Mouse (Mus musculus) right cerebral cortex, postnatal 25 days (tissue): ENCODE data around the gene Arhgap40.
A peak's percentile ranks its signal among the peaks of the same experiment; 100 is the strongest.

Experiments used
- DNase-seq: peaks from one replicate; pipeline ENCODE4 v3.0.0; 2022

Gene Arhgap40

GRCm38 (mm10) chr2:158512528-158512927 lies at the start of gene Arhgap40:
Gene Arhgap40 (plus strand): TSS chr2:158512796.
- DNase-seq: no peak

GRCm38 (mm10) chr2:158474159-158474558 lies 38.4 kb upstream of the Arhgap40 start:
- DNase-seq: no peak

- DNase-seq: no peak
Measured at GRCm38 (mm10) chr2:158477640-158478039, 35.0 kb upstream of the Arhgap40 start.

GRCm38 (mm10) chr2:158498457-158498856 lies 14.1 kb upstream of the Arhgap40 start:
- DNase-seq: no peak

GRCm38 (mm10) chr2:158501836-158502812 lies 10.5 kb upstream of the Arhgap40 start, which contains the start of gene Adig:
Gene Adig (plus strand): TSS chr2:158502612.
- no peak for DNase-seq

- no peak for DNase-seq
Measured at GRCm38 (mm10) chr2:158503226-158503625, 9.4 kb upstream of the Arhgap40 start.

- no peak for DNase-seq
Measured at GRCm38 (mm10) chr2:158503671-158504070, 8.9 kb upstream of the Arhgap40 start.

GRCm38 (mm10) chr2:158506475-158506874 lies 6.1 kb upstream of the Arhgap40 start:
- no peak for DNase-seq

GRCm38 (mm10) chr2:158507046-158507445 lies 5.5 kb upstream of the Arhgap40 start:
- no peak for DNase-seq

GRCm38 (mm10) chr2:158510665-158511064 lies 1.9 kb upstream of the Arhgap40 start:
- DNase-seq: no peak

GRCm38 (mm10) chr2:158513821-158514336 lies 1.3 kb downstream of the Arhgap40 start:
- no peak for DNase-seq

GRCm38 (mm10) chr2:158518583-158518982 lies 6.0 kb downstream of the Arhgap40 start:
- DNase-seq: no peak

GRCm38 (mm10) chr2:158519071-158519470 lies 6.5 kb downstream of the Arhgap40 start:
- no peak for DNase-seq

- DNase-seq: no peak
Measured at GRCm38 (mm10) chr2:158519800-158520199, 7.2 kb downstream of the Arhgap40 start.

GRCm38 (mm10) chr2:158523060-158523459 lies 10.5 kb downstream of the Arhgap40 start:
- DNase-seq: no peak

GRCm38 (mm10) chr2:158524129-158524860 lies 11.7 kb downstream of the Arhgap40 start:
- DNase-seq: no peak

GRCm38 (mm10) chr2:158534090-158534489 lies 21.5 kb downstream of the Arhgap40 start:
- peak; percentile 65 for DNase-seq

GRCm38 (mm10) chr2:158534559-158534958 lies 22.0 kb downstream of the Arhgap40 start:
- no peak for DNase-seq

GRCm38 (mm10) chr2:158539433-158540305 lies 27.1 kb downstream of the Arhgap40 start:
- DNase-seq: no peak

GRCm38 (mm10) chr2:158541286-158541685 lies 28.7 kb downstream of the Arhgap40 start:
- no peak for DNase-seq

GRCm38 (mm10) chr2:158545266-158545665 lies 32.7 kb downstream of the Arhgap40 start:
- DNase-seq: no peak

- peak; percentile 61 for DNase-seq
Measured at GRCm38 (mm10) chr2:158546751-158547150, 34.2 kb downstream of the Arhgap40 start.
